Mouse (Mus musculus) E14TG2a.4 (cell line): ENCODE results near the gene Tiam2.

Experiments used
- CTCF ChIP-seq: conservative IDR thresholded peaks from 2 replicates; pipeline ENCODE4 v1.5.1; 2014; ENCODE audit warnings: low read length
- POU5F1 ChIP-seq: IDR thresholded peaks from 2 replicates; pipeline ENCODE4 v1.6.1; 2014; ENCODE audit warnings: low read length, borderline replicate concordance

GRCm38 (mm10) chr17:3280321-3280720 is 46.1 kb upstream of the Tiam2 start:
- TF ChIP-seq CTCF, result no peak
- TF ChIP-seq POU5F1, result no peak
